Mouse (Mus musculus): ENCODE measurements around the gene Tiprl.

Tiprl gene

GRCm38 (mm10) chr1:165236321-165237298 is at the start of gene Tiprl:
Gene Tiprl, minus strand, starts transcription at chr1:165236996.
- TF ChIP-seq GATA4 (IDR thresholded peaks at IDR 0.05; ENCODE audit: insufficient replicate concordance, low read length), result no peak

- TF ChIP-seq GATA4 (IDR thresholded peaks at IDR 0.05; ENCODE audit: insufficient replicate concordance, low read length), result no peak
Measured at GRCm38 (mm10) chr1:165284096-165284495, 47.3 kb upstream of the Tiprl start.

GRCm38 (mm10) chr1:165282967-165283345 is 46.2 kb upstream of the Tiprl start:
- TF ChIP-seq GATA4 (IDR thresholded peaks at IDR 0.05; ENCODE audit: insufficient replicate concordance, low read length), result no peak

GRCm38 (mm10) chr1:165282222-165282966 is 45.6 kb upstream of the Tiprl start:
- TF ChIP-seq GATA4 (IDR thresholded peaks at IDR 0.05; ENCODE audit: insufficient replicate concordance, low read length), result no peak

GRCm38 (mm10) chr1:165281351-165282221 is 44.8 kb upstream of the Tiprl start:
- no peak for TF ChIP-seq GATA4 (IDR thresholded peaks at IDR 0.05; ENCODE audit: insufficient replicate concordance, low read length)

- no peak for TF ChIP-seq GATA4 (IDR thresholded peaks at IDR 0.05; ENCODE audit: insufficient replicate concordance, low read length)
Measured at GRCm38 (mm10) chr1:165280741-165281140, 43.9 kb upstream of the Tiprl start.

GRCm38 (mm10) chr1:165274946-165275345 is 38.1 kb upstream of the Tiprl start:
- TF ChIP-seq GATA4 (IDR thresholded peaks at IDR 0.05; ENCODE audit: insufficient replicate concordance, low read length), result no peak

GRCm38 (mm10) chr1:165252027-165252671 is 15.4 kb upstream of the Tiprl start:
- no peak for TF ChIP-seq GATA4 (IDR thresholded peaks at IDR 0.05; ENCODE audit: insufficient replicate concordance, low read length)

- TF ChIP-seq GATA4 (IDR thresholded peaks at IDR 0.05; ENCODE audit: insufficient replicate concordance, low read length), result no peak
Measured at GRCm38 (mm10) chr1:165250546-165250945, 13.8 kb upstream of the Tiprl start.

GRCm38 (mm10) chr1:165248842-165249241 is 12.0 kb upstream of the Tiprl start:
- no peak for TF ChIP-seq GATA4 (IDR thresholded peaks at IDR 0.05; ENCODE audit: insufficient replicate concordance, low read length)

GRCm38 (mm10) chr1:165247788-165248187 is 11.0 kb upstream of the Tiprl start:
- TF ChIP-seq GATA4 (IDR thresholded peaks at IDR 0.05; ENCODE audit: insufficient replicate concordance, low read length), result no peak

- no peak for TF ChIP-seq GATA4 (IDR thresholded peaks at IDR 0.05; ENCODE audit: insufficient replicate concordance, low read length)
Measured at GRCm38 (mm10) chr1:165247085-165247484, 10.3 kb upstream of the Tiprl start.

- no peak for TF ChIP-seq GATA4 (IDR thresholded peaks at IDR 0.05; ENCODE audit: insufficient replicate concordance, low read length)
Measured at GRCm38 (mm10) chr1:165246587-165246986, 9.8 kb upstream of the Tiprl start.

GRCm38 (mm10) chr1:165235846-165236245 is 950 bp downstream of the Tiprl start:
- TF ChIP-seq GATA4 (IDR thresholded peaks at IDR 0.05; ENCODE audit: insufficient replicate concordance, low read length), result no peak

Measured in liver, adult (tissue).